Mouse (Mus musculus) frontal cortex, adult 2 months (tissue): ENCODE results near the gene Gm3045. TPM values are rescaled to one million over a fixed set of nuclear protein-coding genes. Genes with fewer than 3 reads are reported as not detected.

Source experiments
- DNase-seq, 2 experiments: peaks; one replicate each; pipeline ENCODE4 v3.0.0; 2022; ENCODE audit warnings: low spot score in 1 of 2; ENCODE audit errors: extremely low spot score in 1 of 2
- polyA plus RNA-seq: library from polyadenylated mRNA; depleted of rRNA; stranded (reverse); fragments of >200 nt; gene quantifications from 2 replicates; pipeline ENCODE4 v1.2.3, GENCODE M21; 2012; rRNA removed

The Gm3045 gene
- polyA plus RNA-seq, result not detected in 2 replicates

DNA sequence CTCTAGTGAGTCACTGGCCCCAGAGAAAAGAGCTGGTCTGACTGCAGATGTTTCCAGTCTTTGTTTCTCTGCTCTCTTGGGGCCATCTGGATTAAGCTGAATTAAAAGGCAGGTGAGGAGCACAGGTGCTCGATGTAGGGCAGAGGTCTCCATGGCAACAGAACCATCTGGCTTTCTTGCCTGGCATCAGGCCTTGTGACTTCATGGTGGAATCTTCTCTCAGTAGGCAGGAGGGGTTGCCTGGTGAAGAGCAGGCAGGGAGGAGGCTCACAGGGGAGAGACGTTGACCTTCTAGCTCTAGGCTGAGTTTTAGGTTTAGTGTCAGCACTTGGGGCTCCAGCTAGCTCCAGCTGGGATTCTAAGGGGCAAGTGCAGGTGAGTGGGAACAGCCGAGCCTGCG is at the start of gene Gm3045:
TSS of gene Gm3045 (plus strand) at position 230 of the 400 bp plus-strand sequence.
- no peak for DNase-seq

DNA sequence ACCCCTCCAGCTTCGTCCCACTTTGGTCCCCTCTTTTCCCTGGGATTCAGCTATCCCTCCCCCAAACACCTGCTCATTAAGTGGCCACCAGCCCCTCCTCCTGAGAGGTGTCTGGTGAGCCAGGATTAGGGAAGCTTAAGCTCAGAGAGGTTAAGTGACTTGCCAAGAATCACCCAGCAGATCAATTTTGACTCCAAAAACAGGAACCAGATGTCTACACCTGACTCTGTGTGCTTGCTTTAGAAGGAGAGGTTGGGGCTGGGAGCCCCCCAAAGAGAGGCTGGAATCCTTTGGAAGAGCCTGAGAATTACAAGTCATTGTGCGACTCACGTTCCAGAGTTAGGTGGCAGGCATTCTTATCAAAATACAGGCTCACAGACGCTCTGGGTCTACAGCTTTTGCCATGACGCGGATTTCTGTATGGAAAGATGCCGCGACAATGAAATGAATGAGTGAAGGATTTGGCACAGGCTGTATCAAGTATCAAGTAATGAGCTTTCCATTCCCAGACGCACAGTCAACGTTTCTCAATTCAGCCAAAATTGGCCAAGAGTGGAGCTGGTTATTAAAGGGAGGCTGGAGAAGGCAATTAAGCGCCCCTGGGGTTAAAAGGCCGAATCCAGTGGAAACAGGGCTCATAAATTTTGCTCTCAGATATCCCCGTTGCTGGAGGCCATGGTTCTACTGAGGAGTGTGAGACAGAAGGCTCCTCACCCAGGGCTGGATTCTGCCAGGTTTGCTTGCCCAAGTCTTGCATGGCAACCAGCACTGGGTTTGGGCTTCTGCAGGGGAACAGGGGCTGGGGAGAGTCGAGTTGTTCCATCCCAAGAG is 45.3 kb upstream of the Gm3045 start:
- DNase-seq, result no peak

DNA sequence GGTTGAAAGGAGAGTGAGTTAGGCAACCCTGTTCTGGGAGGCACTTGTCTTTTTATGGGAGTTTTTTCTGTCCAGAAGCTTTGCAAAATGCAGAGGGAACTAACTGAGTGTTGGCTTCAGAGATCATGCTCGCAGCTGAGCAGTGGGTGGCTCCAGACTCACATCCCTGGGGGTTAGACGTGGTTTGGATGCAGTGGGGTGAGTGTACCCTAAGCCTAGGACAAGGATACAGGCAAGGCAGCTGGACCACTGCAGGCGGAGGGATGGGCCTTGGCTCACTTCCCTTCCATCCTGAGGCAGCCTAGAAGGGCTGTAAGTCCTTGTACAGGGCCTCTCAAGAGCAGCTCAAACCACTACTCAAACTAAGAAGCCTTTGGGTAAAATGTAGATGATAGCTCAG is 43.0 kb upstream of the Gm3045 start:
- no peak for DNase-seq

DNA sequence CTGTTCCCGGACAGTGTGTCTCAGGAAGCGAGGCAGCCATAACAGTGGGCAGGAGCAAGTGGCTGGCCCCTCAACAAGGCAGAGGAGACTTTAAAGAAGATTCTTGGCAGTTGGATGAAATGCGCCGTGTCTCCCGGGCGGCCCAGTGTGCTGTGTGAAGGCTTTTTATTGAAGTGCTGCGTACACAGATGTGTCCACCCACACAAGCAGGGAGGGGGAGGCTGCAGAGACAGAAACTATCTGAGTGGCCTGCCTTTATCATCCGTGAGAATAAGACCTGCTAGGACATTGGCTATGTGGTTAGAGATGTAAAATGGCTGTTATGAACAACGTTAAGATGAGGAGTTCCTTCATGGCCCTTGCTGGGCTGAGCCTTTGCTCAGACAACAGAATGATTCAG is 40.0 kb upstream of the Gm3045 start:
- DNase-seq, result peak; percentile 3 to 36

DNA sequence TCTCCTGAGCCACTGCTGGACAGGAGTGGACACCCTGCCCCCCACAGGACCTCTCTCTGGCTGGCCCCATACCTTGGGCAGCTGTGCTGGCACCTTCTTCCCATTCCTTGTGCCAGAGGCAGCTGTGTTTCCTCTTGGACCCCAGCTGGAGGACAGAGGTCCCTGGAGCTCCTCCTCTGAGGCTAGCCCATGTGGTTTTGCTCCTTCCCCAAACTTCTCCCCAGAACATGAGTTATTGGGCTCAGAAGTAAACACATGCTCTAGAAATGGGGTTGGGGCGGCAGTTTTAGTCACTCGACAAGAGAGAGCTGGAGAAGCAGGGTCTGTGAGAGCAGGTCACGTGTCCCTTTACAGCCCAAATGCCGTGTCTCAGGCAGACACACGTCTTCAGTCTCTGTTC is 39.0 kb upstream of the Gm3045 start:
- no peak for DNase-seq

DNA sequence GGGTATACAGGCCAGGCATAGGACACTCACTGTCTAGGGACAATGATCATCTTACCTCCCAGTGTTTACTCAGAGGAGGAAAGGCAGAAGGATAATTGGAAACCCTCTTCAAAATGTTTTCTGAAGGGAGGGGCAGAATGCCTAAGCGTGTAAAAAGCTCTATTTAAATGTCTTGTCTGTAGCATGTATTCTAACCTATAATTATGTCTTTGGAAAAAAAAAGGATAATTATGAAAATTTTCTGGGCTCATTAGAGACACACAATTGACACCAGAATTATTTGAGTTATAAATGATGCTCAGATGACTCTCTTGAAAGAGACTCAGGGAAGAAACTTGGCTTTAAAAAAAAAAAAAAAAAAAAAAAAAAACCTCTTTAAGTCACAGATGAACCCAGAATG is 38.4 kb upstream of the Gm3045 start:
- no peak for DNase-seq

DNA sequence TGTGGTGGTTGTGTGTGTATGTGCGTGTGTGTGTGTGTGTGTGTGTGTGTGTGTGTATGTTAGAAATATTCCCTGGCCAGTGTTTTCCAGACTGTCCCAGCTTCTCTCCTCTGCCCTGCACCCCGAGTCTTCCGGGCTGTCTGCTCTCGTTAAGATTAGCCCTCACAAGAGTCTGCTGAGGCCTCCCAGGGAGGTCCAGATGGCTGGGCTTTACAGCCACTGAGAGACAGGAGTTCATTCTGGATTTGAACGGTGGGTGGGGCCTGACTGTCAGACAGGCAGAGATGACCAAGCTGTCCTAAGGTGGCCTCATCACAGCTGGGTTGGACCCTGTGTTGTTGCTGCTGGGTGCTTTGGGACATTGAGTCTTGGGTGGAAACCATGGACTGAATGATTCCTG is 28.8 kb upstream of the Gm3045 start:
- DNase-seq, result no peak

DNA sequence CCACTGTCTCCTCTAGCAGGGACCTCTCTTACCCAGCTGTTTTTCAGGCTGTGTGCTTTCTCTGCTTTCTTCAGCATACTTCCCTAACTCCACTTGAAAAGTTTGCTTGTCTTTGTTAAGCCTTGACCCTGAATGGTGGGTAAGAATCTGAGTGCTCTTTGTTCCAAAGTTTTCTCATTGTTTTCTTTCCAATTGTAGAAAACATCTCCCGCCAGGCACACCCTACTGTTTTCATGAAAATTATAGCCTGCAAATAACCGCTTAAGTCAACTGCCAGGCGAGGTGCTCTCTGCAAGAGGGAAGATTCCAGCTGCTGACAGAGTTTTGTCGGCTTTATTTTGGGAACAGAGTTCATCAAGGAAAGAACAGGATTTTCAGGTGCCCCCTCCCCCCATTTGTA is 25.2 kb upstream of the Gm3045 start:
- no peak for DNase-seq

DNA sequence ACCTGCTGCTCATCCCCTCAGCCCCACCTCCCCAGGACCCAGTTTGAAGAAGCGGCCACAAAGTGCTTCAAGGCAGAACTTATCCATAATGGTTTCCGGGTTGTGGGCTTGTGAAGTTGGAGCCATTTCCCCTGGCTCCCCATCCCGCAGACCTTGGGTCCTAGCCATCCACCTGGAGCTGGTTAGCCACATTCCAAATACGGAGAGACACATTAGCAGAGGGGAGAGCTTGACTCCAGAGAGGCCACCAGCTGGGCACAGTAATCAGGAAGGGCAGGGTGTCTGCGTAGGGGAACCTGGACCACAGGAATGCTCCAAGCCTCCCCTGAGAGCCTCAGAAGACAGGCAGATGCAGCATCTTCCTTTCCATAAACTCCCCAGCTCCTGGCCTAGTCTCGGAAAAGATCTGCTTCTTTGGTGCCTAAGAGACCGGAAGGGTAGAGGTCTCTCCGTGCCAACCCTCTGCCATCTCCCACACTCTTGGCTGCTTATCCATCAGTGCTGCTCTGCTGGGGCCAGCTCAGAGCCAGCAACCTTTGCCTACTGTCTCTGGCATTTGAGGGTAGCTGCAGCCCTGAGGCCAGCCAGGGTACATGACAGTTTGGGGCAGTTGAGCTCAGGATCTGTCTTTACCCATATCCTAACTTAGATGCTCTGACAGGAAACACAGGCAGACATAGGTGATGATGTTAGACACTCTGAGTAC is 22.9 kb upstream of the Gm3045 start:
- DNase-seq, result no peak

DNA sequence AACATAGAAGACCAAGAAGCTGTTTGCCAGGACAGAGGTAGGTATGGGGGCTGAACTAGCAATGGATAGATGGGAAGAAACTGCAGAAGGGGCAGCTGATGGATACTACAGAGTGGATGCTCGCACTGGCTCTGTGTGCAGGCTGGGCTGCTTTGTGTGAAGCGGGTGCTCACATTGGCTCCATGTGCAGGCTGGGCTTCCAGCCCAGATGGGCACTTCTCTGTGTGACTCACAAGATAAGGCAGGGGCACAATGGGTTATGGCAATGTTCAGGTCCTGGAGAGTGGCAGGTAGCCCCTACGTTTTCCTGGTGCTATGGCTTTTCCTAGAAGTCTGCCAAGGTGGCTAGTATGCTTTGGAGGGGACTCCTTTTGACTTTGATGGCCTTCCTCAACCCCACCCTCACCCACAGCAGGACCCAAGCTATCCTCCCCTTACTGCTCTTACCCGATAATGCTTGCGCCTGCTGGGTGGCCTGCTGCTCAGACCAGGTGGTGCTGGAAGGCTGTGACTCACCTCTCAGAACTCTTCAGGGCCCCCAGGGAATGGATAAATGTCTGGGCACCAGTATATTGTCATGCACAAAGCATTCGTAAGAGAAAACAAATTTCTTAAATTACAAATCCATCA is 21.8 kb upstream of the Gm3045 start:
- no peak for DNase-seq

DNA sequence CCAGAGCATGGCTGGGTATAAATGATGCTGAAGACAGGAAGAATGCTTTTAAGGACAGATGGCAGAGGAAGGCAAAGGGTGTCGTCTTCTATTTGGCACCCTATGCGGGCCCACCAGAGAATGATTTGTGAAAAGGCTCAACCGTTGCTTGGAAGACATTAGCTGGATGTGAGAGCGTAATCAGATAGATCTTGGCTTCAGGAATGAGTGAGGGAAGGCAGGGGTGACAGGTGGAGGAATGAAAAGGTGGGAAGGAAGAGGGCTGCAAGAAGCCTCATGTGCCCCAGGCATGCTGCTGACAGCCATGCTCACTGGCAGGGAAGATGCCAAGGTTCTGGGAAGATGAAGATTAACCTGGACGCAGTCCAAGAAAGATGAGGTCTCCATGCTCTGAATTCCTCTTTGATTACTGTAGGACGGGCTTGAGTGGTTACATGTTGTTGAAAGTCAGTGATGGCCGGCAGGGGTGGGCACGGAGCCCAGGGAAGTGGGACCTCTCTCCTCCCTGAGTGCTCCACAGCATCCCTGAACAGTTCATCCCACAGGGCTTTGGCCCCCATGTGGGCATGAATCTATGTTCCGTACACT is 14.0 kb upstream of the Gm3045 start:
- DNase-seq, result no peak

DNA sequence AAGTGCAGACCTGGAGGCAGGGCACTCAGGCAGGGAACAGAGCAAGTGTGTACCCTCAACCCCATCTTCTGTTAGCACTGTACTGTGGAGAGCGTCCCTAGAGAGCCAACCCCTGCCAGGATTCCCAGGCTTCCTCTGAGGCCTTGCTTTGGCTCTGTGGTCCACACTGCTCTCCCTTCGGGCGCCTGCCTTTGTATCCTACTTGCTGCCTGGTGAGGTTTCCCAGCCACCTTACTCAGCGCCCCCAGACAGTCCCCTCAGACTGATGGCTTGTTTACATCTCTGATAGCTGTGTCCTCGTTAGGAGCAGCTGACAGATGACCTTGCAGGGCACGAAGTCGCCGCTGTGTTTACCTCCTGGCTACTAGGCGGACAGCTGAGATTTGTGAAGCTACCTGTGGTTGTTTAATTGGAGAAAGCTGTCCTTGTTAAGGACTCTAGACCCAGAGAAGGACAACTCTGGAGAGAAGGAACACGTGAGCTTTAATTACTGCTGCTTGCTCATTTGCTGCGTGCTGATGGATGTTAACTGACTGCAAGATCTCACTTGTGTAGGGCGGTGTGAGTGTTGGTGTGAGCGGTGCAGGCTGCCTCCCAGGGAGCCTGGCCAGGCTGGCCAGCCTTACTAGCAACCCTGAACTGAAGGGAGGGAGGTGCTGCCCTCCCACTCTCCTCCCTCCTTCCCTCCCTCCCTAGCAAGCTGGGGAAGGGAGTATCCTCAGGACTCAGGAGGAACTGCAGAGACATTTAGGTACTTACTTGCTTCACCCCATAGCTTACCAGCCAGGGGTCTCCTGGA is 7.5 kb upstream of the Gm3045 start:
- no peak for DNase-seq

DNA sequence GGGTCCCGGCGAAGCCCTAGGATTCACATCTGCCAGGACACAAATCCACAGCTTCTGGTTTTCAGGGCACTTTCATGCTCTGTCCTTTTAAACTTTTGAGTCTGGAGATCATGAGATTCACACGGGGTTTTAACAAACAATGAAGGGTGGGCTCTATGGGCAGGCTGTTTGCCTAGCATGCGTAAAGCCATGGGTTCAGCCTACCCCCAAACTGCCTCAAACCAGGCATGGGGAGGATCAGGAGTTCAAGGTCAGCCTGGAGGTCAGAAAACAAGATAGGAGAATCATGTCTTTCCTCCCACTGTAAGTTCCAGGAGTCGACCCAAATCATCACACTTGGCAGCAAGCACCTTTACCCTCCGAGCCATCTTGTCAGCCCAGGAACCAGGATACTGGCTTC is 6.9 kb upstream of the Gm3045 start:
- DNase-seq, result no peak

DNA sequence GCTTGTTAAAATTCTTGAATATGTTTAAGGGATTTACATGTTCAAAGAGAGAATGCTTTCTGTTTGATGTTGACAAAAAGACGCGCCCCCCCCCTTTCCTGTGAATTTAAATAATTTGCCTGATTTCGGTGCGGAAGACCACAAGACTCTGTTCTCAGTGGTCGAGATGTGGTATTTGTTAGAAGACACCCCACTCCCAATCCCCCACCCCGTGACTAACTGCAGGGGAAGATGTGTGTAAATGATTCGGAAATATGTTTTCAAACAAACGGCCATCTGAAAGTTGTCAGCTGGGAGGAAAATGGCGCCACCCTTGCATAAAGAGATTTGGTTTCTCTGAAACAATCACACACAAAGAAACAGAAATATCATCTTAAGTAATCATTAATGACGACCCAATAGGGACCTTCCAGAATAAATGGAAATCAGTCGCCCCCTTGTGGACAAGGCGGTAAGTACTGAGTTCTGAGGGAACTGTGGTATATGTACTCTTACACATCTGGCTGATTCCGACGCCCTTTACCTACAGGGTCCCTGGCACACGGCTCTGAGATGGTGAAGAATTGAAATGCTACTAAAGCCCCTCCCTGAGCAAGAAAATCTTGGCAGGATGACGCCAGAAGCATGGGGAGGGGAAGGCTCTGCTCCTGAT is 4.2 kb upstream of the Gm3045 start:
- DNase-seq, result peak; percentile 49 to 92

DNA sequence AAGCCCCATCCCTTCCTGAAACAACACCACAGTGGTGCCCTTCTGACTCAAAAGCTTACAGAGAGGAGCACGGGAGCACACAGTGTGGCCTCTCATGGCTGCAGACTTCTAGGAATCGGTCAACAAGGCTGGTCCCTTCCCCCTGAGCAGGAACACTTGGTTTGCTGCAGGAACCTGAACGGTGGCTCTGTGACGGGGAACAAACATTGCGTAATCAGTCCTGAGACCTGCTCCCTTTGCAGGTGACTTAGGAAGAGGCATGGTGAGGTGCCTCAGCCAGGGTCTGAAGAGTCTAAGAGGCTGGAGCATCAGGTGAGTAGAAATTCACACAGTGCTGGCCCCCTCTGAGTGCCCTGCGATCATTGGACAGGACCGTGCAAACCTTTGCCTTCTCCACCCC is 463 bp upstream of the Gm3045 start:
- DNase-seq, result no peak

DNA sequence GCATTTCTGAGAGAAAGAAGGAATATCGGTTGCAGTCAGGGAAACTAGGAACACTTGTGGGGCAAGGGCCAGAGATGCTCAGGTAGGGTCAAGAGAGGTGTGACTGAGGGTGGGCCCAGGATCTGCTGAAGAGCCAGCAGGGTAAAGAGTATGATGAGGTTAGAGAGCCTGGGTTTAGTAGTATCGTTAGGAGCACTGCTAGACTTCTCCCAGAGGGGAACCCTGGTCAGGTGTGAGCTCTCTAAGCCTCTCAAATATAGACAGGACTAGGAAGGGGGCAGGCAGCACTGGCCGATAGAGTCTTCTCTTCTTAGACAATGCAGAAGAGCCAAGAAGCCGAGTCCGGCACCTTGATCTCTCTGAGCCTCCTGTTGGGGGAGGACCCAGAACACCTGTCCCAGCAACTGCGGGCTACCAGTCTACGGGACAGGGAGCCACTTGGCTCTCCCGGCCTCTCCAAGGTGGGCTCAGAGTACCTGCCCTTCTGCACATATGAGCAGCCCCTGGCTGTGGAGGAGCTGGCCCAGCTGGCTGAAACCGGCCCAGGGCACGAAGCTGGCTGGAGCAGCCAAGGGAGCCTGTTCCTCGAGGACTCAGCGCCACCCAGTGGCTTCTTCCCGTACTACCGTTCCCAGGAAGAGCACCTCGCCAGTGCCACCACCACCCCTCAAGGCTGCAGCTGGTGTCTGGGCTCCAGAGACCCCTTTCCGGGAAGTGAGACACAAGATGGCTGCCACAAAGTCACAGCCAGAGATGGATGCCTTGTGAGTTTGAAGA is 2.5 kb downstream of the Gm3045 start:
- DNase-seq, result peak in 1 of 2 experiments; percentile 87

DNA sequence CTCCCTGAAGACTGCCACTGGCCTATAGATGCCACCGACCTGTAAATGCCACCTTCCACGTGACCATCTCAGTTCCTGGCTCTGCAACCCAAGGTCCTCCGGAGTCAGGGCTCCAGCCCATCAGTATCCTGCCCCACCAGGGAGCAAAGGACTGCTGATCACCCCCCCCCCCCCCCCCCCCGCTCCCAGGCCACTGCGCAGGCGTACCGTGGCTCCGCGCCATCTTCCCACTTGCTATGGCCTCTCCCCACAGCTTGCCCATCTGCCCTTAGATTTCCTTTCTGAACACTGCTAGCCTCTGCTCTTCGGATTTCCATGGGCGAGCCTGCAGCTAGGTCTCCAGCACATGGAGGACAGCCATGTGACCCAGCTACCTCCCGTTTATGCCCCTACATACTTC is 6.1 kb downstream of the Gm3045 start:
- no peak for DNase-seq

DNA sequence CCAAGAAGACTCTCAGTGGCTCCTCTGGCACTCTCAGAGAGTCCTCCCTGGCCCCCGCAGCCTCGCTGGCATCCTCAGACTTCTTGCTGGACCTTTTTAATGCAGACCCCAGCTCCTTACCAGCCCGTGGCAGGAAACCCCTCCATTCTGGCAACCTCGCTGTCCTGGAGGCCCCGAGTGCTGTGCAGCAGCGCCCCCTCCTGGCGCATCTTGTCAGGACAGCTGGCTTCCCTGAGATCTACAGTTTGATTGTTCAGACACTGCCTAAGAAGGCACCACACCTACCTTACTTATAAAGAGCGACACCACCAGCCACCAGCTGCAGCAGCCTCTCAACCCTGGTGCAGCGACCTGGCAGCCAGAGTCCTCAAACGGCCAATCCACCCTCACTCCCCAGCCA is 7.1 kb downstream of the Gm3045 start:
- DNase-seq, result peak in 1 of 2 experiments; percentile 78

DNA sequence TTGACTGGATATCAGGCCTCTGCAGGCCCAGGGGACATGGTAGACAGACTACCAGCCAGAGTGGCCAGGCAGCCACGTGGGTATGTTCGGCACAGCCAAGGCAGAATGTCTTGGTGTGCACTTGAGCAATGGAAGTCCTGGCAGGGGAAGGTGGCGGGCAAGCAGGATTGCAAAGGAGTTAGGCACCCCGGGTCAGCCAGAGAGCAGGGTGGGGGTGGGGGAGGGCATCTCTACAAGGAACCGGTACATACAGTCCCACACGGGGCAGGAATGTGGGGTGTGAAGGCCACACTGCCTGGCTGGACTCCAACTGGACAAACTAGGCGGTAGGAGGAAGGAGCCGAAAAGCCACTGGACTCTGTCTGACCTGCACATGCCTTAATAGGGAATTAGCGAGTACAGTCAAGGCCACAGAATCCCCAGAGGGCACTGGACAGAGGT is 7.9 kb downstream of the Gm3045 start:
- DNase-seq, result no peak
